Mouse (Mus musculus) embryonic fibroblast, embryonic 13.5 days (primary cell): ENCODE results near the gene Treml4.

Experiments used
- CTCF ChIP-seq: IDR thresholded peaks from 2 replicates; pipeline ENCODE4 v1.5.1; 2011; ENCODE audit warnings: mild to moderate bottlenecking, control low read depth, low read length, moderate library complexity, borderline replicate concordance; ENCODE audit not compliant: insufficient read depth
- POLR2A ChIP-seq: IDR thresholded peaks from 2 replicates; pipeline ENCODE4 v1.6.1; 2011; ENCODE audit warnings: low read depth, mild to moderate bottlenecking, control low read depth, low read length, moderate library complexity

- TF ChIP-seq POLR2A (no peak), CTCF (no peak)
Observed at GRCm38 (mm10) chr17:48268276-48268675, 4.2 kb downstream of the Treml4 start.
